Mouse (Mus musculus) embryo, embryonic 9.5 days (tissue): ENCODE data around the gene Prok1.

ENCODE experiments used
- DNase-seq: peaks from one replicate; pipeline ENCODE4 v3.0.0-alpha.2; 2017; ENCODE audit errors: extremely low spot score

Prok1 gene

DNA sequence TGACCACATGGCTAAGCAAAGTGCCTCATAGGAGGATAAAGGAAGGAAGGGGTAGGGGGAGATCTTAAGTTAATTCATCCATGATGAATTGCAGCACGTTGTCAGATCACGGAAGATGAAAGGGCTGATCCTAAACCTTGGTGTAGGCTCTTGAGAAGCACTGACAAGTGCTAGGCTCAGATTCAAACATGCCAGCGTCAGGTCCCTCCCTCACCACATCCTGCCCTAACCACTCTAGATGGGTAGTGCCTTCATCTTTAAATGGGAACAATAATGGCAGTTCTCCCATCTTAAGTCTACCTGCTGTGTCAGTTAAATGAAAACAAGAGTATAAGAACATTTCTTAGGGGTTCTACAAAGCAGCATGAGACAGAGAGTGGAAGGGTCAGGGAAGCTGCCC lies 53.9 kb downstream of the Prok1 start:
- DNase-seq: no peak

- DNase-seq: no peak
These were observed 56.3 kb downstream of the Prok1 start for GRCm38 (mm10) chr3:107183178-107183577.
